Mouse (Mus musculus) forebrain, embryonic 13.5 days (tissue): ENCODE measurements around the gene Padi2. TPM values are rescaled to one million over a fixed set of nuclear protein-coding genes. Genes with fewer than 3 reads are reported as not detected.
A peak's percentile ranks its signal among the peaks of the same experiment; 100 is the strongest.

Experiments
- ATAC-seq: fragments of 200-750 bp; cut with Nextera tagmentation; 2 replicates; pipeline ENCODE4 v1.8.0; 2017
- H3K27ac ChIP-seq: fragments of 300-500 bp; sonication (generic); 2 replicates; pipeline ENCODE4 v1.5.1; 2015; ENCODE audit warnings: inconsistent platforms, mild to moderate bottlenecking, moderate library complexity
- H3K27me3 ChIP-seq: fragments of 300-500 bp; sonication (generic); 2 replicates; pipeline ENCODE4 v1.6.1; 2015; ENCODE audit warnings: mild to moderate bottlenecking, inconsistent platforms
- H3K36me3 ChIP-seq: fragments of 300-500 bp; sonication (generic); 2 replicates; pipeline ENCODE4 v1.6.1; 2015; ENCODE audit warnings: mild to moderate bottlenecking, inconsistent platforms; ENCODE audit not compliant: poor library complexity, severe bottlenecking
- H3K4me1 ChIP-seq: fragments of 300-500 bp; sonication (generic); 2 replicates; pipeline ENCODE4 v1.6.1; 2015; ENCODE audit warnings: inconsistent platforms
- H3K4me2 ChIP-seq: fragments of 300-500 bp; sonication (generic); 2 replicates; pipeline ENCODE4 v1.6.1; 2015; ENCODE audit warnings: inconsistent platforms, mild to moderate bottlenecking, moderate library complexity
- H3K4me3 ChIP-seq: fragments of 300-500 bp; sonication (generic); 2 replicates; pipeline ENCODE4 v1.5.1; 2015; ENCODE audit warnings: mild to moderate bottlenecking, inconsistent platforms
- H3K9ac ChIP-seq: fragments of 300-500 bp; sonication (generic); 2 replicates; pipeline ENCODE4 v1.6.1; 2015; ENCODE audit warnings: mild to moderate bottlenecking, inconsistent platforms
- H3K9me3 ChIP-seq: fragments of 300-500 bp; sonication (generic); replicated peaks from 2 replicates; pipeline ENCODE4 v1.6.1; 2016; ENCODE audit warnings: inconsistent platforms
- WGBS: fragments of 180-500 bp; shearing (Covaris S2); methylation state at CpG from one replicate; pipeline ENCODE4 v1.1.7; 2015; 5-methylcytosine and 5-hydroxymethylcytosine counted together
- polyA plus RNA-seq: library from polyadenylated mRNA; unstranded; fragments of >200 nt; fragmentation: Nextera tagmentation; extraction: Ambion mirVana; gene quantifications from 2 replicates; pipeline ENCODE4 v1.2.1, GENCODE M21; 2015

The Padi2 gene
- polyA plus RNA-seq, 1 experiment from 2014 or later = 0.12 TPM

- H3K4me3 ChIP-seq = no peak overlapping the region
- 0 out of 2 replicates have a peak, but pooled peaks cover 5% of the 10 kb centered on the region for H3K9me3 ChIP-seq
- 0 out of 2 replicates have a peak, but pooled peaks cover 2% of the 10 kb centered on the region for H3K27me3 ChIP-seq
- no peak overlapping the region for H3K27ac ChIP-seq
- H3K4me1 ChIP-seq = peaks cover 3% of the 10 kb centered on the region; the same call in 1 of the 2 replicates
- no peak overlapping the region for H3K9ac ChIP-seq
- WGBS = 92% methylated on average over 13 of the region's 13 CpGs
- H3K4me2 ChIP-seq = no peak overlapping the region
- no peaks in the 10 kb centered on the region for H3K36me3 ChIP-seq
- no peak for ATAC-seq
Observed at GRCm38 (mm10) chr4:140881771-140882170, 24.4 kb upstream of the Padi2 start.

DNA sequence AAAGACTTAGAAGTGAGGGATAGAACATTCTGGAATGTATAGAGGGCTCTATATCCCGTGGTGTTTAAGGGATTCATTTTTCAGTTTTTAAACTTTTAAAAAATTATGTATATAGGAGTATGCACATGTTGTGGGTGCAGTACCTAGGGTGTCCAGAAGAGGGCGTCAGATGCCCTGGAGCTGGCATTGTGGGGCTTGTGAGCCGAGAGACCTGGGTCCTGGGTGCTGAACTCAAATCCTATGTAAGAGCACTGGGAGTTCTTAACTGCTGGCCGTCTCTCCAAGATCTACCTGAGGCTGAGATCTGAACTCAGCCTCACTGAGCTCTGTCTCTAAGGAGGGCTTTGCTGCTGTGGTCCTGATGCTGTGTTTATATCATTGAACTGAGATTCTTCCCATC lies 23.8 kb upstream of the Padi2 start:
- Histone ChIP-seq H3K4me2 (no peak overlapping the region), H3K27ac (no peak overlapping the region), H3K4me3 (no peak overlapping the region), H3K27me3 (0 out of 2 replicates have a peak, but pooled peaks cover 2% of the 10 kb centered on the region), H3K4me1 (peaks cover 3% of the 10 kb centered on the region; the same call in 1 of the 2 replicates), H3K36me3 (no peaks in the 10 kb centered on the region), H3K9me3 (0 out of 2 replicates have a peak, but pooled peaks cover 5% of the 10 kb centered on the region), H3K9ac (no peak overlapping the region)
- no peak for ATAC-seq
- WGBS = 63% methylated on average over 4 of the region's 4 CpGs

DNA sequence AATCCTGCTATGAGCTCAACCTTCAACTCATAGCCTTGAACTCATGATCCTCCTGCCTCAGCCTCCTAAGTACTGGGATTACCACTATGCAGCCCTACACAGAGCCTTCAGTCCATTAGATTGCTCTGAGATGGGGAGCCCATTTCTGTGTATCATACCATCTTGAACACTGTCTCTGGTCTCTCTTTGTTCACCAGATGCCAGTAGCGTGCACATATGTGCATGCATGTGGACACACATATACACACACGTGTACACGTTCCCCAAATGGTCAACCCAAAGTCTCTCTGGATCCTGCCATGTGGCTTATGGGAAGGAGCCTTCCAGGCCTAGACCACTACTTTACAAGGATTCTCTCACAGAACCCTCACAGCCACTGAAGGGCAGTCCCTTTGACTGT lies 23.2 kb upstream of the Padi2 start:
- Histone ChIP-seq H3K4me3 (no peak overlapping the region), H3K27me3 (0 out of 2 replicates have a peak, but pooled peaks cover 2% of the 10 kb centered on the region), H3K4me2 (no peak overlapping the region), H3K9me3 (0 out of 2 replicates have a peak, but pooled peaks cover 5% of the 10 kb centered on the region), H3K9ac (no peak overlapping the region), H3K4me1 (peaks cover 3% of the 10 kb centered on the region; the same call in 1 of the 2 replicates), H3K36me3 (no peaks in the 10 kb centered on the region), H3K27ac (no peak overlapping the region)
- no peak for ATAC-seq
- WGBS = 93% methylated on average over 3 of the region's 3 CpGs

DNA sequence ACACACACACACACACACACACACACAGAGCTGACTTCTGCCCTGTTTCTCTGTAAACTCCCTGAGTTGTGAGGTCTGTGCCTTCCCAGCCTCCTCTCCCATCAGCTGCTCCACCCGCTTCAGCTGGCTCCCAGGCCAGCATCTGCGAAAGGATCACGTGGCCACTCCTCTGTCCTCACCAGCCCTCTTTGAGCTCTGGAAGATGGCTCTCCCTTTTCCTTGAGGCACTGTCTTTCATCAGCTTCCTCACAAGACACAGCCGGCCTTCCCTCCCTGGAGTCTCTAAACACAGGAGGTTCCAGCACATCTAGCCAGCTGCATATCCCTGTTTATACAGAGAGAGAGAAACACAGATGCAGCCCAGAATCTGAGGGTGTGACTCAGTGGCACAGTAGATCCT lies 22.3 kb upstream of the Padi2 start:
- H3K9ac ChIP-seq = no peak overlapping the region
- H3K27me3 ChIP-seq = 0 out of 2 replicates have a peak, but pooled peaks cover 2% of the 10 kb centered on the region
- no peak overlapping the region for H3K27ac ChIP-seq
- no peak for ATAC-seq
- H3K9me3 ChIP-seq = 0 out of 2 replicates have a peak, but pooled peaks cover 5% of the 10 kb centered on the region
- peaks cover 3% of the 10 kb centered on the region; the same call in 1 of the 2 replicates for H3K4me1 ChIP-seq
- H3K4me2 ChIP-seq = no peak overlapping the region
- no peak overlapping the region for H3K4me3 ChIP-seq
- WGBS = 69% methylated on average over 4 of the region's 4 CpGs
- H3K36me3 ChIP-seq = no peaks in the 10 kb centered on the region

DNA sequence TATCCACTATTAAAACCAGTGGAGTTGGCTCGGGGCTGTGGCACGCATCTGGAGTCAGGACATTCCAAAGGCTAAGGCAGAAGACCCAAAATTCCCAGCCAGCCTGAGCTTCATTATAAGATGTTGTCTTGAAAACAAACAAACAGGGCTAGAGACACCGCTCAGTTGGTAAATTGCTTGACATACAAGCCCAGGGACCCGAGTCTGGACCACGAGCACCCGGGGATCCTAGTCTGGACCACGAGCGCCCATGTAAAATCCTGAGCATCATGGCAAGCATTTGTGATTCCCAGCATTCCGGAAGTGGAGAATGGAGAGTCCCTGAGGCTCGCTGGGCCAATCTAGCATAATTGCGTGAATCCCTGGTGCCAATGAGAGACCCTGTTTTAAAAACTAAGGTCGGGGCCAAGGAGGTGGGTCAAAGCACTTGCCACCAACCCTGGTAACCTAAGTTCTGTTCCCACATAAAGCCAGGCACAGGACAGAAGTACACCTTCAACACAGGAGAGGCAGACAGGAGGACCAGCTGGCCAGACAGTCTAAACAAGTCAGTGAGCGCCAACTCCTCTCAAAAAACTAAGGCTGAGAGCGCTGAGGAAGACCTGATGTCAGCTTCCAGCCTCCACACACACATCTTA lies 14.5 kb upstream of the Padi2 start:
- ATAC-seq = no peak
- no peak overlapping the region for H3K27ac ChIP-seq
- H3K36me3 ChIP-seq = no peaks in the 10 kb centered on the region
- H3K27me3 ChIP-seq = no peaks in the 10 kb centered on the region
- H3K4me3 ChIP-seq = no peak overlapping the region
- no peak overlapping the region for H3K4me2 ChIP-seq
- H3K4me1 ChIP-seq = no peaks in the 10 kb centered on the region
- 93% methylated on average over 14 of the region's 14 CpGs for WGBS
- peaks cover 13% of the 10 kb centered on the region; the same call in 1 of the 2 replicates for H3K9me3 ChIP-seq
- H3K9ac ChIP-seq = no peak overlapping the region

- no peak overlapping the region for H3K4me2 ChIP-seq
- 69% methylated on average over 1 of the region's 1 CpGs for WGBS
- ATAC-seq = no peak
- H3K27me3 ChIP-seq = no peaks in the 10 kb centered on the region
- no peak overlapping the region for H3K9ac ChIP-seq
- no peak overlapping the region for H3K4me3 ChIP-seq
- H3K36me3 ChIP-seq = no peaks in the 10 kb centered on the region
- peaks cover 13% of the 10 kb centered on the region; the same call in 1 of the 2 replicates for H3K9me3 ChIP-seq
- no peaks in the 10 kb centered on the region for H3K4me1 ChIP-seq
- H3K27ac ChIP-seq = no peak overlapping the region
Observed at GRCm38 (mm10) chr4:140892163-140892530, 14.0 kb upstream of the Padi2 start.

- Histone ChIP-seq H3K4me1 (peaks cover 11% of the 10 kb centered on the region), H3K27me3 (peaks cover 63% of the 10 kb centered on the region), H3K4me3 (no peak overlapping the region), H3K9me3 (no peaks in the 10 kb centered on the region), H3K9ac (no peak overlapping the region), H3K4me2 (no peak overlapping the region), H3K36me3 (no peaks in the 10 kb centered on the region), H3K27ac (no peak overlapping the region)
- WGBS = 60% methylated on average over 14 of the region's 14 CpGs
- ATAC-seq = no peak
Observed at GRCm38 (mm10) chr4:140904776-140905425, 1.2 kb upstream of the Padi2 start.

- Histone ChIP-seq H3K4me1 (peaks cover 11% of the 10 kb centered on the region), H3K27ac (no peak overlapping the region), H3K9ac (0 out of 2 replicates have a peak overlapping the region, but pooled peaks have one; percentile 26), H3K4me3 (peak overlapping the region; percentile 37), H3K36me3 (no peaks in the 10 kb centered on the region), H3K9me3 (no peaks in the 10 kb centered on the region), H3K27me3 (peaks cover 65% of the 10 kb centered on the region), H3K4me2 (peak overlapping the region; percentile 73)
- ATAC-seq = peak; percentile 17; the same call in 1 of the 2 replicates
- 9% methylated on average over 11 of the region's 11 CpGs for WGBS
Observed at GRCm38 (mm10) chr4:140905426-140905871, 695 bp upstream of the Padi2 start.

DNA sequence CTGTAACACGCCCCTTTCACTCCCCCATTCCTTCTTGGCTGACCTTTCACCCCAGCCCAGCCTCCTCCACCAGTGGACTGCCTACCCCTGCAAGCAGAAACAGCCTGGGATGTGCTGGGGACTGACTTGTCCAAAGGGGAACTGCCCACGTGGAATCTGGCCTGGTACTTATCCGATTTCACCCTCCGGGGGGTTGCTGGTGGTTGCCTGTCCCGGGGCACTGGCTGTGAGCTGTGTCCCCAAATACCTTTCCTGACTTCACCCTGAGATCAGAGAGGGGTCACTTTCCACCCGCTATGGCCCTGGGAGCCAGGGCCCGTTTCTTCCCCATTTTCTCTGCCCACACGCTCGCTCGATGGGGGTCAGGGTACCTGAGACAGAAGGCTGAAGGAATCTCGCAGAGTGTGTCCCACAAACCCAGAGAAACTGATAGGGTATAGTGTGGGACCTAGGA lies 710 bp downstream of the Padi2 start:
- H3K9ac ChIP-seq = no peak overlapping the region
- 48% methylated on average over 11 of the region's 11 CpGs for WGBS
- H3K27me3 ChIP-seq = peaks cover 65% of the 10 kb centered on the region
- ATAC-seq = no peak
- no peak overlapping the region for H3K27ac ChIP-seq
- no peaks in the 10 kb centered on the region for H3K36me3 ChIP-seq
- H3K4me1 ChIP-seq = peaks cover 17% of the 10 kb centered on the region
- H3K9me3 ChIP-seq = no peaks in the 10 kb centered on the region
- no peak overlapping the region for H3K4me3 ChIP-seq
- H3K4me2 ChIP-seq = no peak overlapping the region

DNA sequence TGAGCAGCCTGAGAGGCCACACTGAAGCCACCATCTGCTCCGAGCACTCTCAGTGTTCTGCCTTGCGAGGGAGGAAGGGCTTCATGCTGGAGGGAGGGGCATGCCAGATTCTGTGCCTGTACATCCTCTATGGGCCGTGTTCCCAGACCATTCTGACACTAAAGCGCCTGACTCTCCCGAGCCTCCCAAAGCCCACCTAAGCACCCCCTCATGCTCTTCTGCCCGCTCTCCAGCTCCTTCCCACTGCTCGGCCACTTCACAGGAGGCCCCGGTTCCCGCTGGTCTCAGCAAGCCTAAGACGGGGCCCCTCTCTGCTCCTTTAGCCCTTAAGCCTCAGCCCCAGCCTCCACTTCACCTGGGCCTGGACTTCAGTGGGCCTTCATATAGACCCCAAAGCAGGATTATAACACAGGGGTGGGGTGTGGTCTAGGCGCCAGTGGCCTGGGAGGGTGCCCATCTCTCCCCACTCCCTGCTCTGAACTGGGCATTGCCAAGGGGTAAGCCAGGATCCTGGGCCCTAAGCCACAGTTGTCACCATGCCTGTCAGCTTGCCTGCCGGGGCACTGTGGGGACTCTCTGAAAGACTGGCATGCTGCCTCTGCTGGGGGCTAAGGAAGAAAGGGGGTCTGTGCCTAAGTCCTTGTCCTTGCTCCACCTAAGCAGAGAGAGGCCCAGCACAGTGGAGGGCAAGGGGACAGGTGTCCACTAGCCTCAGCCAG lies 1.3 kb downstream of the Padi2 start:
- no peaks in the 10 kb centered on the region for H3K9me3 ChIP-seq
- no peaks in the 10 kb centered on the region for H3K36me3 ChIP-seq
- H3K9ac ChIP-seq = no peak overlapping the region
- H3K27me3 ChIP-seq = peaks cover 65% of the 10 kb centered on the region
- H3K27ac ChIP-seq = no peak overlapping the region
- no peak overlapping the region for H3K4me2 ChIP-seq
- WGBS = 57% methylated on average over 12 of the region's 12 CpGs
- no peak overlapping the region for H3K4me3 ChIP-seq
- peaks cover 17% of the 10 kb centered on the region for H3K4me1 ChIP-seq
- ATAC-seq = no peak

- no peak overlapping the region for H3K27ac ChIP-seq
- H3K4me3 ChIP-seq = no peak overlapping the region
- peaks cover 59% of the 10 kb centered on the region for H3K27me3 ChIP-seq
- H3K4me2 ChIP-seq = no peak overlapping the region
- no peak overlapping the region for H3K9ac ChIP-seq
- WGBS = 71% methylated on average over 5 of the region's 5 CpGs
- no peak for ATAC-seq
- H3K4me1 ChIP-seq = peaks cover 17% of the 10 kb centered on the region
- no peaks in the 10 kb centered on the region for H3K36me3 ChIP-seq
- no peaks in the 10 kb centered on the region for H3K9me3 ChIP-seq
Observed at GRCm38 (mm10) chr4:140908627-140909026, 2.5 kb downstream of the Padi2 start.

GRCm38 (mm10) chr4:140909536-140909935 lies 3.4 kb downstream of the Padi2 start:
- 78% methylated on average over 4 of the region's 4 CpGs for WGBS
- Histone ChIP-seq H3K4me3 (no peak overlapping the region), H3K4me1 (peaks cover 17% of the 10 kb centered on the region), H3K9ac (no peak overlapping the region), H3K27ac (no peak overlapping the region), H3K9me3 (no peaks in the 10 kb centered on the region), H3K36me3 (no peaks in the 10 kb centered on the region), H3K4me2 (no peak overlapping the region), H3K27me3 (peaks cover 51% of the 10 kb centered on the region)
- ATAC-seq = no peak
